Mouse (Mus musculus) T-cell, adult 2 months (primary cell): Measurements from ENCODE around the gene Gm853.
A peak's percentile ranks its signal among the peaks of the same experiment; 100 is the strongest.
"Not testable (repeated sequence)": the region's sequence is repeated elsewhere in the genome, so short reads cannot be mapped to it uniquely, and the experiment has no call there.

Experiments
- DNase-seq: peaks from one replicate; pipeline ENCODE4 v3.0.0; 2022; ENCODE audit warnings: low spot score

Gene Gm853

GRCm38 (mm10) chr4:130222179-130222578, at the start of gene Gm853:
Gene Gm853, minus strand, starts transcription at chr4:130222401.
- no peak for DNase-seq

GRCm38 (mm10) chr4:130270611-130271347, 48.6 kb upstream of the Gm853 start:
- DNase-seq: no peak

- DNase-seq: no peak
Measured at GRCm38 (mm10) chr4:130270089-130270488, 47.9 kb upstream of the Gm853 start.

- no peak for DNase-seq
Measured at GRCm38 (mm10) chr4:130268736-130269135, 46.5 kb upstream of the Gm853 start.

GRCm38 (mm10) chr4:130267069-130267468, 44.9 kb upstream of the Gm853 start:
- no peak for DNase-seq

- DNase-seq: no peak
Measured at GRCm38 (mm10) chr4:130266601-130267000, 44.4 kb upstream of the Gm853 start.

- DNase-seq: peak; percentile 32
Measured at GRCm38 (mm10) chr4:130264698-130265349, 42.6 kb upstream of the Gm853 start.

GRCm38 (mm10) chr4:130264131-130264530, 41.9 kb upstream of the Gm853 start:
- DNase-seq: no peak

GRCm38 (mm10) chr4:130260406-130260805, 38.2 kb upstream of the Gm853 start:
- no peak for DNase-seq

GRCm38 (mm10) chr4:130252441-130253157, 30.4 kb upstream of the Gm853 start:
- no peak for DNase-seq

- DNase-seq: no peak
Measured at GRCm38 (mm10) chr4:130251763-130252162, 29.6 kb upstream of the Gm853 start.

GRCm38 (mm10) chr4:130251172-130251705, 29.0 kb upstream of the Gm853 start:
- DNase-seq: no peak

GRCm38 (mm10) chr4:130248636-130249035, 26.4 kb upstream of the Gm853 start:
- no peak for DNase-seq

- peak; percentile 18 for DNase-seq
Measured at GRCm38 (mm10) chr4:130246132-130246531, 23.9 kb upstream of the Gm853 start.

GRCm38 (mm10) chr4:130244749-130245148, 22.5 kb upstream of the Gm853 start:
- no peak for DNase-seq

- DNase-seq: not testable (repeated sequence)
Measured at GRCm38 (mm10) chr4:130243621-130244020, 21.4 kb upstream of the Gm853 start.

GRCm38 (mm10) chr4:130242956-130243355, 20.8 kb upstream of the Gm853 start:
- DNase-seq: no peak

GRCm38 (mm10) chr4:130240695-130241094, 18.5 kb upstream of the Gm853 start:
- DNase-seq: no peak

GRCm38 (mm10) chr4:130237607-130238006, 15.4 kb upstream of the Gm853 start:
- DNase-seq: no peak

- DNase-seq: no peak
Measured at GRCm38 (mm10) chr4:130236361-130236760, 14.2 kb upstream of the Gm853 start.

- DNase-seq: no peak
Measured at GRCm38 (mm10) chr4:130224071-130224470, 1.9 kb upstream of the Gm853 start.

GRCm38 (mm10) chr4:130220176-130220575, 2.0 kb downstream of the Gm853 start:
- no peak for DNase-seq

- no peak for DNase-seq
Measured at GRCm38 (mm10) chr4:130215392-130215791, 6.8 kb downstream of the Gm853 start.
